Mouse (Mus musculus) lung, postnatal 25 days (tissue): Measurements from ENCODE around the gene Gas2.

Source experiments
- DNase-seq: peaks from one replicate; pipeline ENCODE4 v3.0.0; 2022; ENCODE audit warnings: low spot score

Gas2 gene

DNA sequence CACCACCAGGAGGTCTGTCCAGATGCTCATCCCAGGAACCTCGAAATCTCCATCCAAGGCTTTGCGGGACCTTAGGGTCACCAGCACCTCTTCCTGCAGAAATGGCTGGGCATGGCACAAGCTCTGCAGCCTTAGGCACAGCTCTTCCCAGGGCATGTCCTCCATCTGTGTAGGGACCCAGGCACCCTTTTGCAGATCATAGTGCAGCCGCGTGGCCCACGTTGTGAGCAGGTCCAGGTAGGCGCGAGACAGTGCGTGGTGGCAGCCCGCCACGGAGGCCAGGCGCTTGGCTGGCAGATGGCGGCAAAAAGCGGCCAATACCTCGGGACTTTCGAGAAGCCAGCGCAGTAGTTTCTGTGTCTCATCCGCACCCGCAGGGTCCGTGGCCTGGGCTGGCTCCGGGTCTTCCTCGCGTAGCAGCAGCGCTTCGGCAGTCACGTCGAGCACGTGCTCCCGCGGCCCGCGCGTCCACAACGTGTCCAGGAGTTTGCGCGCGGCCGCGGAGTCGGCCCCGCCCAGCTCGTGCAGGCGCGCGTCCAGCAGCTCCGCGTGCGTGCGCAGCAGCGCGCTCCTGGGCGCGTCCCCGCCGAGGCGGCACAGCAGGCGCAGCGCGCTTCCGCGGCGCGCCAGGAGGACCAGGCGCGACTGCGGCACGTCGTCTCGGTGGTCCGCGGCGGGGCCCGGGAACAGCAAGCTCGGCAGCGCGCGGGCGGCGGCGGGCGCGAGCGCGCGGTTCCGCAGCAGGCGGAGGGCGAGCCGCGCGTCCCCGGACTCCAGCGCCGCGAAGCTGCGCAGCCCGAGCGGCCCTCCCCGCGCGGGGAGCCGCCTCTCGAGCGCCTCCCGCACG lies at the start of gene Gas2:
TSS of gene Gas2 (plus strand) at position 766 of the 847 bp plus-strand sequence.
- DNase-seq, result peak; percentile 79

DNA sequence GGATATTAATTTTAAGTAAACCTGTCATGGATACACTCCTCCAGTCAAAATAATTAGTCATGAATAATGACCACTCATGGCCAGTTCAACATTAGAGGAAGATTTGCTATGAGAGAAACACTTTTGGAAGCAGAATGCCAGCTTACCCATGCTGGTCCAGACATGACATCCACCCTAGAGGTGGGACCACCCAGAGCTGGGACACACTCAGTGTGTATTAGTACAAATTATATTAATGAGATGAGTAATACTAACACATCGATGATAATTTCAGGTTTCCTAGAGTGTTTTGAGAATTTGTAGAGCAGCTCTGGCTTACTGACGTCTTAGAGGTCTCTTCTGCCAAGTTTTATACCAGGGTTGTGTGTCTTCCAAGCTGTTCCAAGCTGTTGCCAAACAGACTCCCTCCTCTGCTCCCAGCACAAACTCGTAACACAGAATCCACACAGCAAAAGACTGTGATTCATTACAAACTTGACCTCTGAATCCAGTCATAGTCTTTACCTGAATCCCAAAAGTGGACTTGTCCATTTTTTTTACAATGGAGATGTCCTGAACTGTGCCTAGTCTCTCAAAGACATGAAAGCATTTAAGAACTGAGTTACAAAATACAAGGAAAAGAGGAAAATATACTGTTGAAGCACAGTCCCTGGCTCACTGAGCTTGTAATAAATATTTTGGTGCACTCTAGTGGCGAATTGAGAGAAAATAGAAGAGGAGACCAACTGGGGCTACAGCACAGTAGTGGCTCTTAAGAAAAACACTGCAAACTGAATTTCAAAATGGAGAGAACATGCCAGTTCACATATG lies 46.1 kb upstream of the Gas2 start:
- DNase-seq, result no peak

DNA sequence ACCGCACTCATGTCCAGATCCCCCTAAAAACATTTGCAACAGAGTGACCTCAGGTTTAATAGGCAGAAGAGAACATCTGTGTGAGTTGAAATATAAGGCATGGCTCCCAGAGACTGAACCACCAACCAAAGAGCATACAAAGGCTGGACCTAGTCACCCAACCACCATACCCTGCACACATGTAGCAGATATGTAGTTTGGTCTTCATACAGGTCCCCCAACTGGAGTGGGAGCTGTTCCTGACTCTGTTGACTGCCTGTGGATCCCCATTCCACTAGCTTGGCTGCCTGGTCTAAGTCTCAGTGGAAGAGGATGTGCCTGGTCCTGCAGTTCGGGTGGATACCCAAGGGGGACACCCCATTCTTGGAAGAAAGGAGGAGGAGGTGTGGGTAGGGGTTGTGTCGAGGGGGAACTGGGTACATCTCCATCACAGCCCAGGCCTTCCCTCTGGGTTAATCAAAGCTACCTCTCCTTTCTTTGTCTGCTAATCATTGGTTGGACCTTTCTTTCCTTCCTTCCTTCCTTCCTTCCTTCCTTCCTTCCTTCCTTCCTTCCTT lies 45.5 kb upstream of the Gas2 start:
- DNase-seq, result no peak

DNA sequence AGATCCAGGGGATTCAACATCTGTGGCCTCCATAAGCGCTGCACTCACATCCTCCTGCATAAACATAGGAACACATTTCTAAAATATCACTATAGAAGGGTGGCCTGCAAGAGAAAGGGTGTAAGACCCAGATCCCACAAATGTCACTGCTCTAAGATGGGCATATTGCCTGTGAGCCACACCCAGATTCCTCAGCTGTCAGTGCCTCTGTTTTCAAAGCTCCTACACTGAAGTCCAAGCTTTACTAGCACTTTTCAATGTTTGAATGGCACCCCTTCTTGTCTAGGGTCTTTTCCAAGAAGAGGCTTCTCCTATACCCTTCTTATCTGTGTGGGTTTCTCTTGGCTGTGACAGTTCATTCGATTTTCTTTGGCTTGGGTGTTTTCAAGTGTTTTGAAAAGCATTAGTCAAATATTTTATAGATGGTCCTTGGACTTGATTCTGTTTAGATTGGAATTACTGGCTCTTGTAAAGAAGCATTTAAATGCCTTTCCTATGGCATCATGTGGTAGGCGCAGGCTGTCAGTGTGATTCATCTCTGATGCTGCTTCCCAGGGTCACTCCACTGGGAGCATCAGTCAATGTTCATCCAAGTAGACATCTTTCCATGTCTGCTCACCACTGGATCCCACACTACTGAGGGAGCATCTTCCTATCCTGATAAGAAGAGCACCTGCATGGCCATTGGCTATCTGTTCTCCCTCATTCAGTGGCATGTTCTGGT lies 43.4 kb upstream of the Gas2 start:
- no peak for DNase-seq

DNA sequence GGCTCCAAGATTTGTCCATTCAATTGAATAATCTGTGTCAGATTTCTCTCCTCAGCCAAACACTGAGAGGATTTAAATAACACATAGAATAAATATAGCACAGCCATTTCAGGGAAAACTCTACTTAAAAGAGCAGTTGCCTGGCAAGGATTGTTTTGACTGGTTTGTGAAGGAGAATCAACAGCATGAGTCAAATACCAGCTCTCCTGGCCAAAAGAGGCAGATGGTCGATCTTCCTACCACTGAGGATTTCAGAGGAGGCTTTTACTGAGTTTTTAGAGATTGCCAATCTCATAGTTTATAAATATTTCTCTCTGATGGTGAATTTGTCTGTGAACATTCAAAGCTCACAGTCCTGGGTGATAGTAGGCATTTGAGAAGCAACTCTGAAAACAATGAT lies 41.9 kb upstream of the Gas2 start:
- DNase-seq, result no peak

DNA sequence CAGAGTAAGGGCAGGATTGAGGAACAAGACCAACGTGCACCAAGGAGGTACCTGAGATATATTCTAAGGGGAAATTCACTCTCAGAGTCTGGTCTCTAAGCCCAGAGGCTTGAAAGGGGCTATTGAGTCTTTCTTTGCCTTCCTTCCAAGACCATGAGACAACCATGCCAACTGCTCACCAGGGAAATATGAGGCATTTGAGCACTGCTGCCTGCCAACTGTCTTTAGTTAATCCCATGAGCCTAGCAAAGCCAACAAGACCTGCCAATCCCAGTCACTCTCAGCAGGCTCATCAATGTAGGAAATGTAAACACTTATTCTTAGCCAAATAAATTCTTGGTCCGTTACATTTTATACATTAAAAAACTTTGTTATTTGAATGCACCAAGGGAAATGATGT lies 40.3 kb upstream of the Gas2 start:
- DNase-seq, result no peak

DNA sequence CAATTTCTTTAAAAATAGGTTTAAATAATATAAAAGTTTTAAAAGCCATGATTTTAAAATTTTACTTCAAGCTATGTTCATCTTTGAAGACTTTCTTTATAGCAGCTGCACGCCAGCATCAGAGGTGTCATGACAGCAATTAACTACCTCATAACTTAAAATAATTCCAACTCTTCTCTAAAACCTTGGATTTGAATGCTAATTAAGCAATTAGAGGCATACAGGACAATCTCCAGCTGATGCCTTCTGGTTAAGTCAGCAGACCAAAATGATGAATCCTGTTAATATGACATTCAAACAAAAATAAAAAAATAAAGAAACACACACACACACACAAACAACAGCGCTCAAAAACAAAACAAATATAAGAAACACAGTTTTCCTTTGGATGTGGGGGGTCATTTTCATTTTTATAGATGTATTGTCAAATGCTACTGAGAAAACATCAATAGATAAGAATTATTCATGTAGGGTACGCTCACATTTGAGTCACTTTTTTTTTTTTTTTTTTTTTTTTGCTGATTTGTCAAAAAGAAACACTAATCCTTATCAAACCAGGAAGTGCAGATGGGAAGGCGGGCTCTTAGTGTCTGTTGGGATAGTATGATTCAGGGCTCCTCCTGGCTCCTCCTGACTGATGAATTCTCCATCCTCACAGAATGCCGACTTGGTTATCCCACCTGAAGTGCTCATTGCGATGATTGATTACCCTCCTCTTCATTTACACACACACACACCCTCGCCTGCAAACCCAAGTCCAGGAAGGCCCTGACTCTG lies 38.1 kb upstream of the Gas2 start:
- no peak for DNase-seq

DNA sequence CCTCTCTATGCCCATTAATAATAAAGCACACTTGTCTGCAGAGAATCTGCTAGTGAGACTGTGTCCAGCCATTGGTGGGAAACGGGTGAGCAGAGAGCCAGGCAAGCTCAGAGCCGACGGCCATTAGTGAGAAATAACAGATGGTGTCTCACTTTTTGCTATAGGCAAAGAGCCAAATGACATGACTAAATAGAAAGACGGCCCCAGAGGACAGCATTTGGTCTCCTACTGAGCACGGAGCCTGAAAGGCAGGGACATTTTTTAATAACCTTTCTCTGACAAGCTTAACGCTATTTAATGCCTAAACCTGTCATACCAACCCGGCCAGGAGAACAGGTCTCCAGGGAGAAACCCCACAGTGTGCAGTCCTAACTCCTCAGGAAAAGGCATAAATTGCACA lies 29.9 kb upstream of the Gas2 start:
- DNase-seq, result no peak

DNA sequence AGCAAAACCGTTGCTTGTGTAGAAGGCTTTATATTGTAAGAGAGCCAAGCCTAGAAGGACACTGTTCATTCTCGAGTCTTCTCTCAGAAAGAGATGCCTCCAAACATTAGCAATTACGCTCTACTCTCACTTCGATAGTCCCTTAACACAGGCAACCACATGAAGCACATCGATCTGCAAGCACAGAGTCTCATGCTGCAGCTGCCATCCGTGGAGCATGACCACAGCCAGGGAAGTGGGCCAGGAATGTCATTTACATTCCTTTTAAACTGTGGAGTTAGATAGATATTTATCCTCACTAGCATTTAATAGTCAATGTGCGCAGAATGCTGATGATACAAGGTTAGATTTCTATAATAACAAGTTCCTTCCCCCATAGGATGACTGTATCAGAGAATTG lies 21.3 kb upstream of the Gas2 start:
- DNase-seq, result no peak

DNA sequence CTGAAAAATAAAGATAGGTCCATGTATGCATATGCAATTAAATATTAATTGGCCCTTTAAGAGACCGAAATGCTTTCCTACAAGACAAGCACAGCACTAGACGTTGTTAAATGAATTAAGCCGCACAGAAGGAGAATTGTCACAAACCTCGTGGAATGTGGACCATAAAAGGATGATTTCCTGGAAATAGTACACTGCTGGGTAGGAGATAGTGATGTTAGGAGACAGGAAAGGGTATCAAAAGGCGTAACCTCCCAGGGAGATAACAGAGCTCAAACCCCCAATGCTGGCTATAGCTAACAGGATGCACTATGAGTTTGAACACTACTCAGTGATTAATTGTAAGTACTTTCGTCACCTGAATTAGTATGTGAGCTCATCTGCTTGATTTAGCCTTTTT lies 10.9 kb upstream of the Gas2 start:
- DNase-seq, result no peak

DNA sequence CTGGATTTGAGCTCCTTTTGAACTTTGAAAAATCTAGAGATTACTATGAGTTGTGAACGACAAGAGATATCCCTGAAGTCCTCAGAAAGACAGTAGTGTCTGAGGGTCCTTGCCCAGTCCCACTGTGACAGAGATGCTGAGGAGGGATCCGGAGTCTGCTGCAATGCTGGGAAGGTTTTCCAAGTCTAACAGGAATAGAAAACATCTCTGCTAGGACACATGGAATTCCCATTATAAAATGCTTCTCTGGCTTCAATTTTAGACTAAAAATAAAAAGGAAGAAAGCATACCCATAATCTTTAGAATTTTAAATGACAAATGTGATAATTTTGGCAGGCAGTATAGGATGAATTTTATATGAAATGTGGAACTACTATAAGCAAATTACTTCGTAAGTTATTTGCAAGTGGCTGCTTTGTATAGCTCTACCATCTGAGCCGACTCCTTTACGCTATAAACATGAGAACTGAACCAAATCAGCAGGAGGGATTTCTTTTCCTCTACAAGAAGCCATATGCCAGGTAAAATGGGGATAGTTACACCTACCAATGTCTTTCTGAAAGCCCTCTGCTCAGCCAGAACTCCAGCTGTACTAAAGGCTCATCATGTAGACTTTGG lies 9.8 kb upstream of the Gas2 start:
- no peak for DNase-seq

DNA sequence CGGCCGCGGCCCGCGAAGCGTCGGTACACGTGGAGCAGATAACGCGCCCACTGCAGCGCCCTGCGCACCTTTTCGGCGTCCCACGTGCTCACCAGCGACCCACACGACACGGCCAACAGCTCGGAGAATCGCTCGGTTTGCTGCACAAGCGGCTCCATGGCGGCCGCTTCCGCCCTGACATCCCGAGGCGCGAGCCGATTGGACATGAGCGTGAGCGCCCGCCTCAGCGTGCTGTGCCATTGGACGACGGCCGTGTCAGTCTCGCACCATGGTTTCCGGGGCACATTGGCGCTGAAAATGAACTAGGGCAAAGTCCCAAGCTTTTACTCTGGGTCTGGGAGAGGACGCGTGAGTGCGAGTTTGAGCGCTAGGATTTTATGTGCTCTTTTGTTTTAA lies 280 bp downstream of the Gas2 start, which contains the start of gene Fancf:
TSS of gene Fancf (minus strand) at position 171 of the 396 bp plus-strand sequence.
- peak; percentile 96 for DNase-seq

DNA sequence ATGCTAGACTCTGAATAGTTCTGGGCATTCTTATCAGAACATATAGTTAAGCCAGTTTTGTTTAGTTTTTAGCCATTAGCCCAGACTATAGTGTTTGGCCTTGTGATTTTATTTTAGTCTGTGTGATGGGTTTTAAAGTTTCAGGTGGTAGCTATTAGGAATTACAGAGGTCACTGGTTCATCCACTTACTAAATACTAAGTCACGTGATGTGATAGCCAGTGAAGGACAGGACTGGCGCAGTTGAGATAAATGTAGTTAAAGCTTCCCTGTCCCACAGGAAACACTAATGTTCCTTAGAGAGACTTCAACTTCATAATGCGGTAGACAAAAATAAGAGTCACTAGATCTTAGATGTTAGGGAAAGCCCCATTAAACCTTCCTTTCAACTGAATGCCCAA lies 1.0 kb downstream of the Gas2 start:
- no peak for DNase-seq

DNA sequence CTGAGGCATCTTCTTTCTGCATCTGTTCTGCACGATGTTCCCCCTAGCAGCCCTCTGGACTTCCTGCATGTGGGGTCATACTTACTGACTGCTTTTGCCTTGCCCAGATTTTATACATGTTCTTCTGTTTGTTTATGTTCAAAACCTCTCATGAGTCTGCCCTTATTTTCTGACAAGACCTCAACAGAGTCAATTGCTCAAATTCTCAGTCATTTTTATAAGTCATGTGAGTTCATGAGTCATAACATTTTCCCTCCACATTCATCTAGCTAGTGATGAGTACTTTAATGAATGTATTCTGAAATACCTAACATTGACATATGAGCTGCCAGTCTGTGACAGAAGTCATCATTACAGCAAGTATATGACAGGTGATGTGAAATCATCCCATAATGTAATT lies 3.5 kb downstream of the Gas2 start:
- DNase-seq, result no peak

DNA sequence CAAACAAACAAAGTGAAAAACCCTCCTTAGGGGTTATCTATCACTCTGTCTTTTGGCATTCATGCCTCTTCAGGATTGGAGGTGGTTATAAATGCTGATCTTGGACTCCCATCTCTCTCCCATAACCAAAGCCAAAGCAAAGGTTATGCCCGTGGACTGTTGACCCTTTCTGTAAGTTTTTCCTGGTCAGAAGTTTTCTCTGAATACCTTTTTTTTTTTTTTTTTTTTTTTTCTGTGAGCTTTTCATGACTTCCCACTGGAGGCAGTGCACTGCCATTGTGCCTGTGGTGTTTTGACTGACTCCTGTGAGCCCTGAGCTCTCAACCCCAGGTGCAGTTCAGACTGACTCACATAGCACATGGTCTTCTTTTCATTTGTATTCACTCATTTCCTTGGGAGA lies 6.2 kb downstream of the Gas2 start:
- DNase-seq, result no peak

DNA sequence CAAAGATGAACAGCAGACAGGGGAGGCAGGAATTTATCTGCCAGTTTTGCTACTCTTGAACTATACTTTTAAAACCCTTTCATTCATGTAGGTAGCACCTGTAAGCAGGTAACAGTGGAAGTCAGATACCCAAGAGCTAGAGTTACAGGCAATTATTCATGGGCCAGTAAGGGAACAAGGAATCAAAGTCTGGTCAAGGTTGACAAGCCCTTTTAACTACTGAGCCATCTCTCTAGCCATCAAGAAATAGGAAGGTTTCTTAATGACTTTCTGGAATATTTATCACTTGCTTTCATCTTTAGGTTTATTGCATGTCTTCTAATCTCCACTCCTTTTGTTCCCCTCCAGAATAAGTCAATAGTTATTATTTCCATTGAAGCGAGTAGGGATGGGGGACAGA lies 10.2 kb downstream of the Gas2 start:
- no peak for DNase-seq

DNA sequence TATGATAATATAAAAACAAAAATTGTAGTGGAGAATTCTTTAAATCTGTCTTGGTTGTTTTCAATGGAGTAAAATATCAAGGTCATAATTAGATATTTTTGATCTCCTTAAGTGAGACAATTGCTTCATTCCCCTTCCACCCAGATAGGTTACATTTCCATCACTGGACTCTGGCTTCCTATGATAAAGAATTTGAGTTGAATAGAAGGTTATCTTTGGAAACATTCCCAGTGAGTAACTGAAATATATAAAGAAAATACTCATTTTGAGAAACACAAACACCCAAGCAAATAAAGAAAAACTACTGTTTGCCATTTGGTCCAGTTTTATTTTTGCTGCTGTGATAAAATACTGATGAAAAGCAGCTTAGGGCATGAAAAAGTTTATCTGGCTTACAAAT lies 10.8 kb downstream of the Gas2 start:
- DNase-seq, result no peak

DNA sequence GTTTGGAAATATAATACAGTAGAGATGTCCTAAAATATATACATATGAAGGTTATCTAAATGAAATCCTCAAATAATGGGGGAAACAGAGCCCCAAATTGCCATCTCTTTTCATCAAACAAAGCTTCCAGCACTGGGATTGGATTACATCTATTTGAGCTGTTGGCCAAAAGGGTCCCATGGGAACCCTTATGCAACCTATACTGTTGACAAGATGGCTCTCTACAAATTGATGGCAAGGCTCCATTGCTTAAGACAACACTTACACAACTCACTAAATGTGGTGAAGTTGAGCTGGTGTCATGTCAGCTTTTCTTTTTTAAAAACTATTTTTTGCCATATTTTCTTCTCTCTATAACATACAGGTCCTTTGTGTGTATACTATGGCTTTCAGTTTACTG lies 14.5 kb downstream of the Gas2 start:
- DNase-seq, result no peak

DNA sequence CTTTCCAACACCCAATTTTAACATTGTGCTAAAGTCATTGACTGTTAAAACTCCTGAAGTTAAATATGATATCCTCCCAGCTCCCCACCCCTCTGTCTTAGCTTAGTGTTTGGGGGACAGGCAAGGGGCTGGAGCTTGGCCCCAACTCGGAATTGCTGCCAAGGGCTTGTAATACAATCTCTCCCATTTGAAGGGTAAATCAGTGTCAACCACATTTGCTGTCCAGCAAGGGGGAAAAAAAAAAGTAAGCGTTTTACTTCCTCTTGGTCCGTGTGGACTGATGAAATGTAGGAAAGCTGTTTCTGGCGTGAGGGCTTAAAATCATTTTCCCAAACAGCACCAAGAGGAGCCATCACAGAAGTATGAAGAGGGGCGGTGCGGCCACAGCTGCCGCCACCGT lies 16.9 kb downstream of the Gas2 start:
- no peak for DNase-seq

DNA sequence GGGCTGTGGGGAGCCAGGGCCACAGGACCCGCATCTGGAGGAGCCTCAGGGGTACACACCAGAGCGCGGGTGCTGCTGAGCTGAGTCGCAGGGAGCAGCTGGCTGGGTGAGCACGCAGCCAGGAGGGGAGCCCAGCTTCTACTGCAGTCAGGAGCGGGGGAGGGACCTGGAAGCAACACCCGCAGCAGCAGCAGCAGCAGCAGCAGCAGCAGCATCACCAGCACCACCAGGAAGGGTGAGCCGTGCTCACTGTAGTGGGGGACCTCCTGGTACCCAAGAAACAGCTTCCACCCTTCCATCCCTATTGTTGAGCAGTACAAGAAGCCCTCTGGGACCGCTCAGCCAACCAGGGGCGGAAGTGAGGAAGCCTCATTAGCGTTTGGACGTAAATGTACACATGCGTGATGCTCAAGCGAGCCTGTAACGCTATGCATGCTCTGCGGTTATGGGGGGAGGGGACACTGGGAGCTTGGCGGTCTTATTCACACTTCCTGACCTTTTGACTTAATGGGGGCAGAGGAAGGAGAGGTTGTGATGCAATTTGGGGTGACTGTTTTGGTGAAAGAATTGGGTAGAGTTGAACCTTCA lies 17.4 kb downstream of the Gas2 start:
- peak; percentile 5 for DNase-seq

DNA sequence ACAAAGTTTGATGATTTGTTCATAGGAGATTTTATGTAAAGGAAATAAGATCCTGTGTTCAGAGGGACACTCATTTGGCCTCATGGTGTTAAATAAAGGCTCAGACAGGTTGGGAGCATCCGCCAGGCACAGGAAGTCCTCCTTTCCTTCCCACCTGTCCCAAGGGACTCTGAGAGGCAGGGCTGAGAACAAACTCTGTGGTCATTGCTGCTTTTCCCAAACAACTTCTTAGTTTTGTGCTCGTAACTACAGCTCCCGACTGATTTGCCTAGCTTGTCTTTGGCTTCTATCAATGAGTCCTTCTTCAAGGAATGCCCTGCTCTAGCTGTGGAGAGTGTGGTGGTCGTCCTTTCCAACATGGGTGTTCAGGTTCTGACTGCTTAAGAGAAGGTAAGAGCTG lies 18.3 kb downstream of the Gas2 start:
- DNase-seq, result no peak
